Mouse (Mus musculus) heart, adult 8-10 months (tissue): Measurements from ENCODE around the gene Olfr1193. TPM values are rescaled to one million over a fixed set of nuclear protein-coding genes. Genes with fewer than 3 reads are reported as not detected.
"Not testable (repeated sequence)": the region's sequence is repeated elsewhere in the genome, so short reads cannot be mapped to it uniquely, and the experiment has no call there.

Source experiments
- DNase-seq: peaks from one replicate; pipeline ENCODE4 v3.0.0; 2022; ENCODE audit warnings: low spot score
- total RNA-seq, 4 experiments: library from RNA; stranded (reverse); gene quantifications; 2 replicates each; pipeline ENCODE4 v1.2.4; 2022

Olfr1193 gene
- not detected for total RNA-seq

GRCm38 (mm10) chr2:88675328-88675727, at the start of gene Olfr1193:
TSS of gene Olfr1193 (plus strand) at chr2:88675628.
- DNase-seq = not testable (repeated sequence)

DNA sequence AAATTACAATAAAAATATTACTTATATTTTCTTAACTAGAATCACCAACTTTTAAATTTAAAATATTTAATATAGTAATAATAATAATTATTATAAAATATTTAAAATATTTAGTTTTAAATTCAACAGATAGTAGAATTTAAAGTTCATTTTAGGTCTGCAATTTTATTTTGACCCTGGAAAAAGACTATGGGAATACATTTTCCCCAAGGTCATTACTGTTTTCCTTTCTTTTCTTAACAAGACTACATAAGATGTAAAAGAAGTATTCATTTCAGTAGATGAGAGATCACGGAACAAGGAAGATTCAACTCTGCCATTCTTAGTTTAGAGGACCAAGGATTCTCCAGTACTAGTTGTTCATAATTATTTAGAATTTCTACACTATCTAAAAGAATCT, 35.2 kb upstream of the Olfr1193 start, which contains the start of gene Olfr1191-ps1:
Gene Olfr1191-ps1, plus strand, starts transcription at position 301 of the 400 bp plus-strand sequence.
- DNase-seq = not testable (repeated sequence)

- DNase-seq = no peak
Observed at GRCm38 (mm10) chr2:88648209-88648608, 27.2 kb upstream of the Olfr1193 start, which contains the start of gene Olfr1192-ps1. TSS of gene Olfr1192-ps1 (plus strand) at chr2:88648509.

GRCm38 (mm10) chr2:88689087-88689486, 13.7 kb downstream of the Olfr1193 start, which contains the start of gene Olfr1195:
TSS of gene Olfr1195 (minus strand) at chr2:88689187.
- no peak for DNase-seq

DNA sequence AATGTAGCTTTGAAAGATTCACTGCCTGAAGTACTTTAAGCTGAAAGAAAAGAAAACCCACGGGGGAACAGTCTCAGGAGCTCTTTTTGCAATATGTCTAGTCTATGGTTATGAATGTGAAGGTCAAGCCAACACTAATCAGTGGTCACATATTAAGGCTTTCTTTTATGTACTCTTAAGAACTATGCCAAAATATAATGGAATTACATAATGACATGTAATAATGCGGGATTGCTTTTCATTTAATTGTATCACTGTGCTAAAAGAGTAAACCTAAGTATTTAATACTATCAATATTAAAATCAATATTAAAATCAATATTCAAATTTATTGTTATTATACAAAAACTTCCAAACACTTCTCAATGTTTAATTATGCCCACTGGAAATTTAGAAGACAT, 29.1 kb downstream of the Olfr1193 start, which contains the start of gene Olfr1196:
Gene Olfr1196, minus strand, starts transcription at position 101 of the 400 bp plus-strand sequence.
- DNase-seq = no peak

Other genes with a start within 250 kb of the Olfr1193 start
- not detected for gene Olfr1181, start 249.5 kb upstream of the Olfr1193 start, total RNA-seq
- gene Gm13757, start 226.5 kb upstream of the Olfr1193 start, total RNA-seq = not detected
- not detected for gene Olfr1183, start 220.8 kb upstream of the Olfr1193 start, total RNA-seq
- gene Olfr1184, start 192.0 kb upstream of the Olfr1193 start, total RNA-seq = not detected
- not detected for gene Olfr1185-ps1, start 182.3 kb upstream of the Olfr1193 start, total RNA-seq
- gene Olfr1186, start 157.1 kb upstream of the Olfr1193 start, total RNA-seq = not detected
- not detected for gene Olfr1188, start 118.7 kb upstream of the Olfr1193 start, total RNA-seq
- gene Olfr1189, start 89.2 kb upstream of the Olfr1193 start, total RNA-seq = not detected
- not detected for gene Olfr1191-ps1, start 35.1 kb upstream of the Olfr1193 start, total RNA-seq
- not detected for gene Olfr1192-ps1, start 27.1 kb upstream of the Olfr1193 start, total RNA-seq
- gene Olfr1195, start 13.6 kb downstream of the Olfr1193 start, total RNA-seq = not detected
- gene Olfr1196, start 29.0 kb downstream of the Olfr1193 start, total RNA-seq = not detected
- not detected for gene Olfr1197, start 56.7 kb downstream of the Olfr1193 start, total RNA-seq
- gene Olfr1198, start 75.7 kb downstream of the Olfr1193 start, total RNA-seq = not detected
- not detected for gene Olfr1199, start 84.8 kb downstream of the Olfr1193 start, total RNA-seq
- not detected for gene Olfr1200, start 94.9 kb downstream of the Olfr1193 start, total RNA-seq
- gene Olfr1201, start 117.4 kb downstream of the Olfr1193 start, total RNA-seq = not detected
- gene Olfr1202, start 138.9 kb downstream of the Olfr1193 start, total RNA-seq = not detected
- gene Olfr1205, start 154.1 kb downstream of the Olfr1193 start, total RNA-seq = not detected
- gene Olfr1204, start 173.7 kb downstream of the Olfr1193 start, total RNA-seq = not detected
- not detected for gene Olfr1206, start 187.6 kb downstream of the Olfr1193 start, total RNA-seq
- gene Olfr1208, start 226.7 kb downstream of the Olfr1193 start, total RNA-seq = not detected
- gene Olfr1209, start 239.5 kb downstream of the Olfr1193 start, total RNA-seq = not detected